In the genomic region with DNA sequence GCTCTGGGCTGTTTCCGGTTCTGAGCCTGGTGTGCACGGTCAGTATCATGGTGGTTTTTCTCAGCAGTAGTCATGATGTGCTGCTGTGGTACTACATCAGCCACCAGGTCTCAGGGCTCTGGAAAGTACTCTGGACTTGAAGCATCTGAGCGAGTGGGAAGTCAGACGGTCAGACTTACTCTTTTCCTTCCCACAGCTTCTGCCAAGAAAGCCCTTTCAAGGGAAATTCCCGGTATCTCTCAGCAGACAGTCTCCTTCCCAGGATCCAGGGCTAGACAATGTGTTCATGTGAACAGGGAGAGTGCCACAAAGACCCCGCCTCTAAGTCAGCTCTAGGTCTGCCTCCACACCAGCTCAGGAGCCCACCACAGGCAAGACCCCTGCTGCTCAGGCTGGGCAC, we compare ENCODE assay signal across 25 mouse cellular contexts. TPM values are rescaled to one million over a fixed set of nuclear protein-coding genes. Genes with fewer than 3 reads are reported as not detected.
DNase-seq lines count a peak whose midpoint lies in the region; ATAC-seq and TF ChIP-seq lines count a peak whose summit lies in the region.
"Had no signal": no experiment of that assay in that cellular context is flagged by ENCODE, and none has a peak within 500 bp of the region (broad histone marks: within the 10 kb centered on the region; RNA-seq: fewer than 3 reads in every experiment).

No protein-coding gene starts in this region.

- no peak for TF ChIP-seq POLR2A in heart, adult 2 months (IDR thresholded peaks at IDR 0.05; ENCODE audit: insufficient read depth, low read depth, low read length)
- TF ChIP-seq POLR2A in MEL (IDR thresholded peaks at IDR 0.05; ENCODE audit: control insufficient read depth in 1 of 2, insufficient read depth in 1 of 2, low read depth in 1 of 2, low read length in 2 of 2, poor library complexity in 1 of 2), result no peak

- intact Hi-C loops in heart, adult 2 months (cut with DNase I), result no loop called here

- TF ChIP-seq EP300 in heart, adult 2 months (IDR thresholded peaks at IDR 0.05; ENCODE audit: insufficient read depth, low read depth, low read length), result no peak
- no peak for TF ChIP-seq EP300 in MEL (IDR thresholded peaks at IDR 0.05; ENCODE audit: low read depth in 1 of 2, low read length in 2 of 2)
- no peak for TF ChIP-seq EP300 in heart, postnatal 0 days (IDR thresholded peaks at IDR 0.05; ENCODE audit: low read depth)

- no peaks in the 10 kb centered on the region for H3K79me2 ChIP-seq in heart, adult 2 months (replicated peaks; ENCODE audit: control insufficient read depth, insufficient read depth, low read length)
- no peaks in the 10 kb centered on the region for H3K79me2 ChIP-seq in MEL (ENCODE audit: control insufficient read depth, insufficient read depth, low read length, poor library complexity)

- no peaks in the 10 kb centered on the region for H3K9me3 ChIP-seq in heart, embryonic 12.5 days (replicated peaks)
- H3K9me3 ChIP-seq in MEL (replicated peaks; ENCODE audit: insufficient read depth, low read length), result no peaks in the 10 kb centered on the region
- H3K9me3 ChIP-seq in heart, postnatal 0 days (replicated peaks; ENCODE audit: control insufficient read depth, low read length), result no peaks in the 10 kb centered on the region
- H3K9me3 ChIP-seq: embryonic facial prominence, embryonic 15.5 days; midbrain, embryonic 15.5 days; neural tube, embryonic 13.5 days had no signal

- ATAC-seq in heart, embryonic 12.5 days (ENCODE audit: insufficient number of reproducible peaks, low FRiP score), result no peak
- ATAC-seq in heart, postnatal 0 days (ENCODE audit: insufficient read depth, low read depth), result no peak; the same call in 1 of the 2 replicates
- no peak for ATAC-seq in erythroblast, adult 5-6 weeks (replicated peaks; ENCODE audit: low FRiP score, poor library complexity, severe bottlenecking)
- ATAC-seq: forebrain, embryonic 16.5 days; midbrain, embryonic 15.5 days; Patski had no signal

- peaks cover 9% of the 10 kb centered on the region for H3K36me3 ChIP-seq in heart, adult 2 months (ENCODE audit: control insufficient read depth, insufficient read depth, low read length)
- H3K36me3 ChIP-seq in heart, embryonic 12.5 days, result peaks cover 16% of the 10 kb centered on the region
- no peaks in the 10 kb centered on the region for H3K36me3 ChIP-seq in MEL (ENCODE audit: control insufficient read depth in 1 of 2, insufficient read depth in 2 of 2, low read length in 2 of 2)
- peaks cover 12% of the 10 kb centered on the region; the same call in 1 of the 2 replicates for H3K36me3 ChIP-seq in heart, postnatal 0 days (replicated peaks; ENCODE audit: control insufficient read depth, insufficient read depth, low read length)

- DNase-seq in heart, adult 2 months, result no peak
- DNase-seq in kidney, adult 9 months, result peak; percentile 42
- DNase-seq in kidney, postnatal 14 days, result no peak
- DNase-seq in MEL (ENCODE audit: low read depth, low spot score), result no peak
- DNase-seq in heart, postnatal 0 days (ENCODE audit: low spot score), result no peak
- DNase-seq: adrenal gland, postnatal 36 days; cerebellum, adult 11 months; cerebellum, adult 9-11 months; gastrocnemius, postnatal 36 days; lung, adult 2 months; thymus, postnatal 14 days had no signal

- no peaks in the 10 kb centered on the region for H3K27me3 ChIP-seq in heart, adult 2 months (ENCODE audit: control insufficient read depth, insufficient read depth, low read length)
- no peaks in the 10 kb centered on the region for H3K27me3 ChIP-seq in heart, embryonic 12.5 days (replicated peaks)
- no peaks in the 10 kb centered on the region for H3K27me3 ChIP-seq in MEL (ENCODE audit: control insufficient read depth in 1 of 2, insufficient read depth in 2 of 2, low read length in 2 of 2)
- H3K27me3 ChIP-seq in heart, postnatal 0 days (ENCODE audit: control insufficient read depth, insufficient read depth, low read length), result no peaks in the 10 kb centered on the region
- H3K27me3 ChIP-seq: midbrain, embryonic 15.5 days; neural tube, embryonic 13.5 days; Patski had no signal

- H3K4me1 ChIP-seq in heart, adult 2 months (ENCODE audit: control insufficient read depth, insufficient read depth, low read length), result peaks cover 32% of the 10 kb centered on the region
- H3K4me1 ChIP-seq in heart, embryonic 12.5 days (replicated peaks), result peaks cover 15% of the 10 kb centered on the region
- no peaks in the 10 kb centered on the region for H3K4me1 ChIP-seq in MEL (ENCODE audit: control insufficient read depth in 1 of 2, insufficient read depth in 2 of 2, low read length in 2 of 2)
- peaks cover 18% of the 10 kb centered on the region for H3K4me1 ChIP-seq in heart, postnatal 0 days (ENCODE audit: control insufficient read depth, insufficient read depth)

- 35% methylated on average over 6 of the region's 6 CpGs for WGBS in heart, adult 2 months
- 66% methylated on average over 6 of the region's 6 CpGs for WGBS in heart, embryonic 12.5 days
- 63% methylated on average over 6 of the region's 6 CpGs for WGBS in heart, postnatal 0 days

- no peak overlapping the region for H3K4me2 ChIP-seq in heart, embryonic 12.5 days
- no peak overlapping the region for H3K4me2 ChIP-seq in heart, postnatal 0 days (ENCODE audit: low read depth, low read length)
- H3K4me2 ChIP-seq: embryonic facial prominence, embryonic 15.5 days; hindbrain, embryonic 14.5 days; liver, embryonic 11.5 days; midbrain, embryonic 15.5 days; neural tube, embryonic 13.5 days had no signal

- TF ChIP-seq CTCF in heart, adult 2 months (IDR thresholded peaks at IDR 0.05), result no peak
- TF ChIP-seq CTCF in MEL (IDR thresholded peaks at IDR 0.05 in 2 of 3, conservative IDR thresholded peaks at IDR 0.05 in 1 of 3; ENCODE audit: control insufficient read depth in 1 of 3, insufficient read depth in 1 of 3, low read depth in 2 of 3, low read length in 3 of 3, poor library complexity in 1 of 3, severe bottlenecking in 1 of 3), result no peak
- no peak for TF ChIP-seq CTCF in heart, postnatal 0 days (IDR thresholded peaks at IDR 0.05; ENCODE audit: low read depth)

- TF ChIP-seq RAD21 in MEL (IDR thresholded peaks at IDR 0.05; ENCODE audit: low read depth, low read length), result no peak

- H3K9ac ChIP-seq in heart, adult 2 months (ENCODE audit: low read depth, low read length), result no peak overlapping the region
- H3K9ac ChIP-seq in heart, embryonic 12.5 days, result no peak overlapping the region
- H3K9ac ChIP-seq in MEL (ENCODE audit: control insufficient read depth, low read depth, low read length, poor library complexity, severe bottlenecking), result no peak overlapping the region
- H3K9ac ChIP-seq in heart, postnatal 0 days (replicated peaks; ENCODE audit: low read depth, low read length), result no peak overlapping the region
- H3K9ac ChIP-seq: embryonic facial prominence, embryonic 15.5 days; hindbrain, embryonic 14.5 days; midbrain, embryonic 15.5 days; neural tube, embryonic 13.5 days had no signal

- H3K4me3 ChIP-seq in heart, adult 2 months, result no peak overlapping the region
- no peak overlapping the region for H3K4me3 ChIP-seq in heart, embryonic 12.5 days
- H3K4me3 ChIP-seq in MEL (ENCODE audit: control insufficient read depth in 1 of 2, insufficient read depth in 1 of 2, low read depth in 2 of 2, low read length in 2 of 2), result no peak overlapping the region
- no peak overlapping the region for H3K4me3 ChIP-seq in heart, postnatal 0 days (ENCODE audit: low read depth, low read length)
- H3K4me3 ChIP-seq: embryonic facial prominence, embryonic 15.5 days; midbrain, embryonic 15.5 days; myocyte; neural tube, embryonic 13.5 days had no signal

- H3K27ac ChIP-seq in heart, adult 2 months, result peak overlapping the region; percentile 93
- no peak overlapping the region for H3K27ac ChIP-seq in heart, embryonic 12.5 days (ENCODE audit: poor library complexity, severe bottlenecking)
- no peak overlapping the region for H3K27ac ChIP-seq in MEL (ENCODE audit: control insufficient read depth, low read depth, low read length)
- H3K27ac ChIP-seq in heart, postnatal 0 days (ENCODE audit: low read depth), result peak overlapping the region; percentile 47
- H3K27ac ChIP-seq: embryonic facial prominence, embryonic 15.5 days; kidney, postnatal 0 days; midbrain, embryonic 15.5 days had no signal

TF ChIP-seq in MEL, 35 proteins besides CTCF, POLR2A, EP300 and RAD21:
- TF ChIP-seq POLR2AphosphoS2 (IDR thresholded peaks at IDR 0.05; ENCODE audit: low read length), result no peak
- 0 out of 2 replicates have a peak, but pooled peaks have one; percentile 4 for TF ChIP-seq TAL1 (IDR thresholded peaks at IDR 0.05; ENCODE audit: low read length)

RNA-seq across cellular contexts. Expression of gene Rflnb, which starts 17.8 kb away (rescaled TPM):
- 10 to 100 TPM; 30.7 to 36.7 TPM for total RNA-seq in heart, adult 2 months (2021)
- 18.5 and 34.4 TPM in 2 replicates for polyA plus RNA-seq in heart, adult 2 months (2012; rRNA removed)
- 10.3 and 11.8 TPM in 2 replicates for polyA plus RNA-seq in heart, embryonic 12.5 days (2016; fragmentation: Nextera tagmentation; extraction: Ambion mirVana)
- 4.8 and 7.4 TPM in 2 replicates for total RNA-seq in MEL (2012; rRNA removed)
- polyA plus RNA-seq in MEL (2012; ENCODE audit: insufficient read depth in 1 of 2, insufficient read length in 2 of 2, low read depth in 1 of 2, low replicate concordance in 2 of 2, missing spikeins in 1 of 2), result 1 to 10 TPM in 1 of 2 experiments, not detected in 1; 8.7 TPM
- total RNA-seq in heart, postnatal 0 days (2014; rRNA removed; ENCODE audit: low replicate concordance), result 15.6 and 16.4 TPM in 2 replicates
- 22.9 and 24.1 TPM in 2 replicates for polyA plus RNA-seq in heart, postnatal 0 days (2015; fragmentation: Nextera tagmentation; extraction: Ambion mirVana)
- total RNA-seq in erythroblast, adult 5-6 weeks (2015; ENCODE audit: low replicate concordance), result 19.6 and 22.5 TPM in 2 replicates
- total RNA-seq in erythroblast, adult 5-6 weeks (2017; ENCODE audit: low replicate concordance), result 23.4 and 23.6 TPM in 2 replicates

RNA-seq across cellular contexts. Expression of gene 1700016K19Rik, which starts 45.7 kb away (rescaled TPM):
- total RNA-seq in heart, adult 2 months (2021), result not detected
- 1.3 TPM in 1 of 2 replicates, not detected in the other for polyA plus RNA-seq in heart, adult 2 months (2012; rRNA removed)
- polyA plus RNA-seq in heart, embryonic 12.5 days (2016; fragmentation: Nextera tagmentation; extraction: Ambion mirVana), result 0.26 TPM in 1 of 2 replicates, not detected in the other
- not detected in 2 replicates for total RNA-seq in MEL (2012; rRNA removed)
- polyA plus RNA-seq in MEL (2012; ENCODE audit: insufficient read depth in 1 of 2, insufficient read length in 2 of 2, low read depth in 1 of 2, low replicate concordance in 2 of 2, missing spikeins in 1 of 2), result under 1 TPM in 1 of 2 experiments, not detected in 1; 0.25 TPM
- total RNA-seq in heart, postnatal 0 days (2014; rRNA removed; ENCODE audit: low replicate concordance), result not detected in 2 replicates
- polyA plus RNA-seq in heart, postnatal 0 days (2015; fragmentation: Nextera tagmentation; extraction: Ambion mirVana), result 0.47 TPM in 1 of 2 replicates, not detected in the other
- not detected in 2 replicates for total RNA-seq in erythroblast, adult 5-6 weeks (2015; ENCODE audit: low replicate concordance)
- not detected in 2 replicates for total RNA-seq in erythroblast, adult 5-6 weeks (2017; ENCODE audit: low replicate concordance)
- total RNA-seq: adrenal gland, adult 18-20 months; adrenal gland, postnatal 36 days; common myeloid progenitor, adult 5-6 weeks; gastrocnemius, postnatal 36 days; megakaryocyte, adult 5-6 weeks had no signal
- polyA plus RNA-seq: liver, embryonic 11.5 days had no signal

Comparison
In these comparisons a context has a peak if more than half of its experiments do, and no peak if none do; other contexts are left out.
1. H3K27ac ChIP-seq: peak in heart, adult 2 months (single experiment) and heart, postnatal 0 days (single experiment); none in heart, embryonic 12.5 days (single experiment) and MEL (single experiment).